Mouse (Mus musculus) retina, embryonic 14.5 days (tissue): Measurements from ENCODE around the gene Lmo7.

ENCODE experiments used
- DNase-seq: peaks from one replicate; pipeline ENCODE4 v3.0.0-alpha.2; 2015; ENCODE audit warnings: low spot score

Gene Lmo7

DNA sequence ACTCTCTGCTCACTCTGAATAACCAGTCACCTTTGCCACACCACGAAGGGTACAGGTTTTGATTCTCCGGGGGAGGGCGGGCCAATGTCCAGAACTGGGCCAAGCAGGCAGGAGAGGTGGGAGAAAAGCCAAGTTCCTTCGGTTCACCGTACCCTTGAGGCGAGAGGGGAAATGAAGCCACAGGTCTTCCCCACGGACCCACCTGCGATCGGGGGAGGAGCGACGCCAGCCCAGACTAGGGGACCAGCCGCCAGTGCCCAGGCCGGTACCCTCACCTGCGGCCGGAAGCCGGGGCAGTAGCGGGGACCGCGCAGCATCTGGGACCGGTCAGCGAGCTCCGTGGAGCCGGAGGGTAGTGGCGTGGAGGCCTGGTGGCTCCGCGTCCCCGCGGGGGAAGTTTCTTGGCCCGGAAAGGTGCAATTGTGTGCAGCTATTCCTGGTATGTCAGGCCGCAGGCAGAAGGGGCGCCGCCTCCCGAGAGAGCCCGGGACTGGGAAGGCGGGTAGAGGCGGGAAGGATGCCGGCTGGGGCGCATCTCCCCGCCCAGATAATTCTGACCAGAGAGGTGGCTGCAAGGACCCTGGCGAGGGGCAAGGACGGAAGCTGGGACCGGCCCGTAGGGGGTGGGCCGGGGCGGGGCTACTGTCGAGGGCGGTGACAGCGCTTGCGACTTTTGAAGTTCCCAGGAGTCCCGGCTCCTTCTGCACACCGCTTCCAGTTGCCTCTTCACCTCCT lies at the start of gene Lmo7, which contains the start of gene Gm9922:
Gene Lmo7 (plus strand): TSS at position 721 of the 735 bp plus-strand sequence.
Gene Gm9922 (minus strand): TSS at position 578 of the 735 bp plus-strand sequence.
- DNase-seq = peak; percentile 56

DNA sequence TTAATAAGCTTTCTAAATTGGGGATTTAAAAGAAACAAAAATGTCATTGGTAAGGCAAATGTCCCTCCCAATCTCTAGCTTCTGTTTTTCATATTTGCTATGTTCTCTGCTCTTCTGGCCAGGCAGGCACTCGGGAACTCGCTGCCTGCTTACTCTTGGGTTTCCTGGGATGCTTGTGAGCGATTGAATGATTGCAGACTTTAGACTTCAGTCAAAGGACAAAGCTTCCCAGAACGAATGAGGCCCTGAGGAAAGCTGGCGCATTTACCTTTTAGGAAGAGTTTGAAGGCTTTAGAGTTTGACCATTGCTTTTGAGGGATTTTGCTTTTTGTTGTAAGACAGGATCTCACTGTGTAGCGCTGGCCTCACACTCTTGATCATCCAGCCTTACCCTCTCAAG lies 42.1 kb upstream of the Lmo7 start:
- no peak for DNase-seq

DNA sequence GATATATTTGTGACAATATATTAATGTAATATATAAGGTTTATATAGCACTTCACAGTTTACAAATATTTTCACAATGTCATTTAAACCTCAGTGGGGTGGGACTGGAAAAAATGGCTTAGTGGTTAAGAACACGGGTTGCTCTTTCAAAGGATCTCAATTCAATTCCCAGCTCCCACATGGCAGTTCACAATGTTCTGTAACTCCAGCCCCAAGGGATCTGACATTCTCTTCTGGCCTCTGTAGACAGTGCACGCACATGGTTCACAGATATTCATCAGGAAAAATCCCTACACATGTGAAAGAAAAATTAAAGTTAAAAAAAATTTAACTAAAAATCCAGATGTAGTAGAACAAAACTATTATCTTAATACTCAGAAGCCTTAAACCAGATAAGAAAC lies 41.4 kb upstream of the Lmo7 start:
- no peak for DNase-seq

DNA sequence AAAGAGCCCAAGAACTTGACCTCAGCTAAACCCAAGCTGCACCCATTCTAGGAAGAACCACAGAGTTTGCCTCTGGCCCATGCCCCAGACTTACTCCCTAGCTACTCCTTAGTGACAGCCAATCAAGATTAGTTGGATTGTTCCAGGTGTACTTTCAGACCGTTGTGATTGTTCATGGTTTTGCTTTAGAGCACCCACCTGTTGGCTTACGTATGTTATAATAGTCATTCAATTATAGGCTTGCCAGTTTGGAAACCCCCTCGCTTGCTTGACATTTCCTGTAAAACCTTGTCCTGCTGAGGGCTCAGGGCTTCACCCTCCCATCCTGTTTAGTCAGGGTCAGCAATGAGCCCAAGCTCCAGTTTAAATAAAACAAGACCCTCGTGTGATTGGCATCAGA lies 25.3 kb upstream of the Lmo7 start:
- no peak for DNase-seq

DNA sequence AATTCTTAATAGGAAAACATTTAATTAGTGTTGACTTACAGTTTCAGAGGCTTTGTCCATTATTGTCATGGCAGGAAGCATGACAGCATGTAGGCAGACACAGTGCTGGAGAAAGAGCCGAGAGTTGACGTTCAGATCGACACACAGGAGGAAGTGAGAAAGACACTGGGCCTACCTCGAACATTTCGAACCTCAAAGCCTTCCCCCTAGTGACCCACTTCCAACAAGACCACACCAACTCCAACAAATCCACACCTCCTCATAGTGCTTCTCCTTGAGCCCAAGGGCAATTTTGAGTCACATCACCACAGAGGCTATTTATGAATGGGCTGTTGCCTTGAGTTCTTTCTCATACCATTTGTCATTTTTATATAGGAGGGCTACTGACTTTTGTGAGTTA lies 22.7 kb upstream of the Lmo7 start:
- no peak for DNase-seq

DNA sequence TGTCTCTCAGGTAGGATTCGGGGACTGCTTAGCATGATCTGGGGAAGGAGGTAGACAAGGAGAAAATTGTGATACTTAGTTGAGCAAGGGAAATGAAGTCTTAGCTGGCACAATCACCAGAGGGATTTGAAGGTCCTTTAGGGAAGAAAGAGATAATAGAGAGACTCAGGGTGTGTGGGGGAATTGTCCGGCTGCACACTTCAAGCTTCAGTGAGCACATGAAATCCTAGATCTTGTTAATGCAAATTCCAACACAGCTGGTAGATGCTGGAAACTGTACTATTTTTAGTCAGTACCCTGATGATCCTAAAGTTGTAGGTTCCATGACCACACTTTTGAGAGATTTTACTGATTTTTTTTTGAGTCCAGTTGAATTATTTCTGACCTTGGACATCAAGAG lies 15.3 kb upstream of the Lmo7 start:
- no peak for DNase-seq

DNA sequence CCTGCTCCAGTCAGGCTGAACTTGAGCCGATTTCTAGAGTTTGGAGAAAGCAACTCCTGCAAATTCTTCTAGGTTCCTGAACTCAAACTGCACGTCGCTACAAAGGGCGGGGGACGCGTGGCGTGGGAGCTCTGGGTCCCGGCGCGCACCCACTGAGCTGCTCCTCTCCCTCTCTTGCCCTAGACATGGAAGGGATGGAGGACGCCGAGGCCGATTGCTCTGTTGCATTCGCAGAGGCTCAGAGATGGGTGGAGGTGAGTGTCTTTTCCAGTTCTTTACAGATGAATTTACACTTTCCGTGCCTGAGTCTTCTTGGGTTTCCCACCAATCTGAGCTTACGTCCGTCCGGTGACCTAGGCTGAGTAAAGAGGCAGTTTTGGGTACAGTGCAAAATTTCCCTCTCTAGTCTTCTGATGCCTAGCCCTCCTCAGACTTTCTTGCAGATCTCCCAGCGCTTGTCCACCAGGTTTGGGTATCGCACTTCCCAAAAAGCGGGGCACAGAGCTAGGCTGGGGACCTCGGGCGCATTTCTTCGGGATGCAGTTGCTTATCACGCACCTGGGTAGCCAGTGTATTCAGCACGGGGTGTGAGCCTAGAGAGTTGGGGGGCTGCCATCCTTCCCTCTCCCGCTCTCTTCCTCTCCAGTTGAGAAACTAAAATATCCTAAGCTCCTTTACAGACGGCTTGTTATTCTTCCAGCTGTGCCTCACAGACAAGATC lies 375 bp downstream of the Lmo7 start:
- peak; percentile 4 for DNase-seq

DNA sequence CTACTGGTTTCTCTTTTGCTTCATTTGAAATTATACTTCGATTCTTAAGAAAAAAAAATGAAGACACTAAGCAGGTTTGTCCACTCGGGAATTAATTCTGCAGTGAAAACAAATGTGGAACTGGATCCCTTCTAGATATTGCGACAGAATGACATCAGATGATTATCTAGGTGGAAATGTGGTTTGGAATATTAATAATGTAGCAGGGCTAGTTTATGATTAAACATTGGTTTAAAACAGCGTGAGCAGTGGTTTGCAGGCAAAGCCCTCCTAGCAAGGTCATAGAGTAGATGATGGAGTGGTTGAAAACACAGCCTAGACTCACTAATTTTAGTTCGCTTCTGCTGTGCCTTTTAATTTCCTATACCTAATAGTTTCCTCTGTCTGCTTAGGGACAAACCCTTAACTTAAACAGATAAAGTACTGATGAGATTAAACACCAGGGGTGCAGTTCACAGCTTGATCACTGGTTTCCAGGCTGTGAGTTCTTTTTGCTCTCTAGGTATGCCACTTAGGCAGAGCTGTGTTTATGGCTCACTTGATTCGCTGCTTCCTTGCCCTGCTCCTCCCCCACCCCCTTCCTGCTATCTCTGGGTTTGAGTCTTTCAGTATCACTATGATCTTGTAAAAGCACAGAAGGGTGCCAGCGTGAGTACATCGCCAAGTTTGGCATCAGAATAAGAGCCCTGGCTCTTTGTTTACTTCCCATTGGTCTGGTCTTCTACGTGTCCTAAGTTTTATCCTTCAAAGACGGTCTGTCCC lies 4.0 kb downstream of the Lmo7 start:
- DNase-seq = peak; percentile 12

DNA sequence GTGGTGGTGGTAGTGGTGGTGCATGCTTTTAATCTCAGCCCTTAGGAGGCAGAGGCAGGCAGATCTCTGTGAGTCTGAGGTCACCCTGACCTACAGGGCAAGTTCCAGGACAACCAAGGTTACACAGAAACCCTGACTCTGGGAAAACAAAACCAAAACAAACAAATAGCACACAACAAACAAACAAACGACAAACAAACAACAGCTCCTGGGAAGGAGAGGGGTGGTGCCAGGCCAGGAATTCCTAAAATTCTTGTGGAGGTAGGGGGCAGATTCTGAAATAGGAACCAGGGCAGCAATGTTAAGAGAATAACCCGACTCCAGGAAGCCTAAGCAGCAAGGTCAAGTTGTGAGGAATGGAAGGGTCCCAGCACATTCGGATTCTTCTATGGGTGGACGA lies 7.7 kb downstream of the Lmo7 start:
- no peak for DNase-seq

DNA sequence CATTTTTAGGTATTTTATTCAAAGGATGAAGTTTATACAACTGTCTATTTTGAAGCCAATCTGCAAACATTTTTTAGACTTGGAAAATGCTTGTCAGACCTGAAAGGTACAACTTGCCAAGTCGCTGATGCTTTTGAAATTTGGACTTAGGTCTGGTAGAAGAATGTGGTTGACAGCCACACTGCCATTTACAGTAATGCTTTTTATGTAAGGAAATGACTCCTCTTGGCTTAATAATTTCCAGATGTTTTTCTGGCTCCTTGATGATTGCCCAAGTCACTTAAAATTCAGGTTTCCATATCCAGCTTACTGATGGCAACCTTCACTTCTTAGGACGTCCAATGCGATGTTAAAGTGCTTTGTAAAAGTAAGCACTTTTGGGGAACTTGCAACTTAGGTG lies 16.9 kb downstream of the Lmo7 start:
- DNase-seq = no peak

DNA sequence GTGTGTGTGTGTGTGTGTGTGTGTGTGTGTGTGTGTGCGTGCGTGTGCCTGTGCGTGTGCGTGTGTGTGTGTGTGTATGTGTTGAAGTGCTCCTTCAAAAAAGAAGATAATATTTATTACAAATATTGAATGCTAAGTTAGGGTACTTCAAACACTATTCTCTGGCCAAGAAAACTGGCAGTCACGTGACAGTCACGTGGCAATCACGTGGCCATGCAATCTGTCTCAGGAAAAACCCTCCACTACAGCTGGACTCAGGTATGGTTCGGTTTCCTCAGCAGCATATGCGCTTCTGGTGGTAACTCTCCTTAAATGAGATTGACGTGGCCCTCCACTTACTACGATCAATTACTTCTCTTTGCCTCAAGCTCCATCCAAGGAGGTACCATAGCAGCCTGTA lies 18.1 kb downstream of the Lmo7 start:
- no peak for DNase-seq

DNA sequence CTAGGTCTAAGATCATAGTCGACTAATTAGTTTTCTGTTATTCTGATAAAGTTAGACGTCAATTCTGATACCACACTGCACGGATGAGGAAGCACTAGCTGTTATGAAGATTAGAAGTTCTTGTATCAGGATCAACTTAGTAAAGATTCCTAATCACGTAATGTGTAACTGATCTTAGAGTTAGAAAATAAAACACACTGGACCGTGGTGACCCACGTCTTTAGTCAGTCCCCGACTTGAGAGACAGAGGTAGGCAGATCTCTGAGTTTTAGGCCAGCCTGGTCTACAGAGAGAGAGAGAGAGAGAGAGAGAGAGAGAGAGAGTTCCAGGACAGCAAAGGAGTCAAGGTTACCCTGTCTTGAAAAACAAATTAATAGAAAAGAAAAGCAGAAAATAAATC lies 18.7 kb downstream of the Lmo7 start:
- DNase-seq = no peak

DNA sequence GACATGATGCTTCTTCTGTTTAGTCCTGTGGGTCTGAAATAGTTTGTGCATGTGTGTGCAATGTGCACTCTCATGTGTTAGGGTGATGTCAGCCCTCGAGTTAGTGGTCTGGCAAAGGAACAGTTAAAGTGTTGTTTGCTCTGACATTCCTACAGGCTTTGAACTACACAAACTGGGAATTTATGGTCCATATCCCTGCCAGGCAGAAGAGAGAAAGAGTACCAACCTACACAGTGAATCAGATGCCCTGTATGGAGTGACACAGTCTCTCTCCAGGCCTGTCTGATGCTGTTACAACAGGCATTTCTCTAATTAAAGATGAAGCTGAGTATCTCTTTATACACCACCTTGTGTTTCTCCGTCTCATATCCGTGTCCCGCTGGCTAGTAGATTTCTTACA lies 21.2 kb downstream of the Lmo7 start:
- no peak for DNase-seq

DNA sequence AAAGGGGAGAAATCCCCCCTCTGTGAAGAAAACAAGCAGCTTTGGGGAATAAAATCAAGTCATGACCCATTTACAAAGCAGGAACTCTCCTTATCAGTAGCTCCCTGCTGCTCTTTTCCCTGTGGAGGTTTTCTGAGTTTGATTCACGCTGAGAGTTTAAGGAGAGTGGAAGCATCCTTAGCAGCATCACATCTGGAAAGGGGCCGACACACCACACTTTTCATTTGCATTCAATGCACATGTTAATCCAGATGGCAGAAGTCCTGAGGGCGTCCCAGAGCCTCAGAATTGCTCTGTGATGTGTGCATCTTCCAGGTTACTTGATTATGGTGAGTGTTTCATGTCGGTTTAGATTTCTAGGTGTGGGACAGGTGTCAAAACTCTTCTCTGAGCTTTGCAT lies 25.7 kb downstream of the Lmo7 start:
- DNase-seq = no peak

DNA sequence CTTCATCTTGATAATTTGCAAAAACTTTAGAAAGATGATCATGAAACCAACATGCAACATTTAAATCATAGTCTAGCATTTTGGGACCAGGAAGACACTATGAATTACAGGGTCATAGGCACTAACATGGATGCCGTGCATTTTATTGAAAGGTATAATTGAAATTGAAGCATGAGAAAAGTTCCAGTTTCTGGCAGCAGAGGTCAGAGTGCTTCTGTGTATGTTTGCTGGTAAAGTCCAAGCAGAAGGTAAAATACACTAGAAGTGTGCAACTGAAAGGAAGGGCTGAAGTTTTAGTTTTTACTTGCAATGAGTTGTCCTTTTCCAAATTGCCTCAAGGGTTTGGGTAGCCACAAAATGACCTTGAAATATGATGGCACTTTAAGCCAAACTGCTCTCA lies 32.5 kb downstream of the Lmo7 start:
- peak; percentile 32 for DNase-seq

DNA sequence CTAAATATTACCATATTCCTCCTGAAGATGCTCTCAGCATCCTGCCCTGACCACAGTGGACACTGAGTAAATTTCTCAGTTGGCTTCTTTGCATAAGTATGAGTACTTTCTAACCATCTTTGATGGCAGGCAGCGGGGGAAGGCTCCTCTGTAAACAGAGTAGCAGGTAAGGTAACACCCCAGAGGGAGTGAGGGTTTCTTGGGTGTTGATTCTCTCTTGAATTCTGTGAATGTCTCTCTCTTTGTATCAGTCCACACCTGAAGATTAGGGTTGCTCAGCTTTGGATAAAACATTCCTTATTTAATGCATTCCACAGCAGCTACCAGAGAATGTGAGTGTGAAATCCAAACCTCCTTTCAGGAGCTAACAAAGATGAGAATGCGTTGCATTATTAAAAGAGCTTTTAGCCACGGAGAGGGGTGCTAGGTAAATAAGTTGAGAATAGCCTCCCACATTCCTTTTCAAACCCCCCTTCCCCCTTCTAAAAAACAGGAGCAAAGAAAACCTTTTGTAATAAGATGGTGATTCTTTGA lies 34.1 kb downstream of the Lmo7 start:
- no peak for DNase-seq

DNA sequence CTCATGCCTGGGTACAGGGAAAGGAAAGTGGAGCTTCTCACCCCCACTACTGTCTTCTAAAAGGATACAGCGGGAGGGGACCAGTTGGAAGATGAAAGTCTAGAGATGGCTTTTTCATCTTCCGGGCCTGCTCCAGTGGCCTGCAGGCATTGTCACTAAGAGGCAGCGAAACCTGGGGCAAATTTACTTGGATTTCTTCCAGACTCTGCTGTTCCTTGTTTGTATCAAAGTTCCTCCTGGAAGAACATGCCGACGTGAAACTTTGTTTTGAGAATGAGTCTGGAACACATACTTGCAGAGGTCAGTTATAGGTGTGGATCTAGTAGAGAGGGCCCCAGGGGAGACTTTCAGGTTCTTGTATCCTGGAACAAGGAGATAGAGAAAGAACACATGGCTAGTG lies 41.6 kb downstream of the Lmo7 start:
- no peak for DNase-seq

DNA sequence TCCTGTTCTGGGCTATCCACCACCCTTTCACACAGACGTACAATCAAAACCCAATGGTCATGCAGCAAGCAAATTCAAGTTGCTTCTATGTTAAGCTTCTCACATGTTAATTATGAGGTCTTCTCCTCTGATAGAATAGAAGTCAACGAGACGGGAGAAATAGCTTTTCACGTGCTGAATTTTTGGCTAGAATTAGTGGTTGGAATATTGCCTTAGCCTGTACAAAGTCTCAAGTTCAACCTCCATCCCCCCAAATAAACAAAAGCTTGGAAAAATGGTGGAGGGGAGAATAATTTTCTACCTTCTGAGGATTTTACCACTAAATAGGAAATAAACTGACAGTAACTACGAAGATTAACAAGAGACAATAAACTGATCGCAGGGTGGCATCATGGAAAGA lies 42.0 kb downstream of the Lmo7 start:
- no peak for DNase-seq

DNA sequence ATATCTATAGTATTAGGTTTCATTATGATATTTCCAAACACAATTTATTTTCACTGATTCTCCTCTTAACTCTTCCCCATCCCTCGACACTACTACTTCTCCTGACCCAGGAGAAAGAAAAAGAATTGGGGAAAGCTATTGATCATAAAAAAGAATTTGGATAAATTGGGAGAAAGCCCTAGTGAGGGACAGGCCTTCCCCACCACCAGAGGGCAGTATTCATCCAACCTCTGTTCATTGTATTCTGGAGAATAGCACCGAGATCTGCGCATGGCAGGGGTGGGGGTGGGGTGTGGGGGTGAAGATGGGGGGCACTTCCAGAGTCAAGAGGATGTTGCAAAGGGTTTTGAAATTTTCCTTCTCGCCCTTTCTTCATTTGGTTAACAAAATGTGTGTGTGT lies 44.9 kb downstream of the Lmo7 start:
- DNase-seq = peak; percentile 61

DNA sequence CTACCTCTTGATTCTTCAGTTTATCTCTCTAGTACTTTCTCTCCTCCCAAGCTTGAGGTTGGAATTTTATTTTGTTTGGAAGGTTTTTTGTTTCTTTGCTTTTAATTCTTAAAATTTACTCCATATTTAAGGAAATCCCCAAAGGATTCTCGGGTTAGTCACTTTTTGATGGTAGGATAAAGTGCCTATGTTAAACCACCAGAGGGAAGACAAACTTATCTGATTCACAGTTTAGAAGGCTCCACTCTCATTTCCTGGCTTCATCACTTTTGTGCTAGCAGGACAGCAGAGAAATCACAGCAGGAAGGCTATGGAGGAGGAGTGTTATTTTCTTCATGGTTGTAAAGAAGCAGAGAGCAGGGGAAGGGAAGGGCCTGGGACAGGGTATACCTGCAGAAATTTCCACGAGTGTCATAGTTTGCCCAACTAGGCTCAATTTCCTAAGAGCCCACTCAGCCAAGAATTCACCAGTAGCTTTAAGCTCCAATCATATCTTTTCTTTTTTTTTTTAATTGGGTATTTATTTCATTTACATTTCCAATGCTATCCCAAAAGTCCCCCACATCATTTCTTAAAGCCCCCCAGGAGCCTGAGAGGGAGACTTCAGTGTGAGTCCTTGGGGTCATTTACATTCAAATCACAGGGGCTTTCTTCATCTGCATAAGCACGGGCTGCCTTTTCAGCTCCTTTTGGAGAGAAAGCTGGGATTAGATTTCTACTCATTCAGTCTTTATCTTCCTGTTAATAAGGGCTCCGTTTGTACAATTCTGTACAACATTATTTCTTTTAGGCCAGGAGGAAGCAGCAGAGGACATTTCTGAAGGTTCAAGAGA lies 46.8 kb downstream of the Lmo7 start:
- no peak for DNase-seq

DNA sequence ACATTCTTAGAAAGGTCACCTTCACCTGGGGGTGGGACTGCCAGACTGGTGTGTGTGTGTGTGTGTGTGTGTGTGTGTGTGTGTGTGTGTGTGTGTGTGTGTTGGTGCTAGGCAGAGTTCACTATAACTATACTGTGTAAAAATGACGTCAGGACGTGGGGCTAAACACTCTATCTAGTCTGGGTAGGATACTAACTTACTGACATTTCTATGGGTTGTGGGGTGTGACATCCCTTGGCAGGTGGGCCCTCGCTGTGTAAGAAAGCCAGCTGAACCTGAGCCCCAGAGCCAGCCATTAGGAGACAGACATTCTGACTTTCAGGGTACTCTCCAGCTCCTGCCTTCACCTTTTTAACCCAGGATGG lies 47.4 kb downstream of the Lmo7 start:
- DNase-seq = no peak

DNA sequence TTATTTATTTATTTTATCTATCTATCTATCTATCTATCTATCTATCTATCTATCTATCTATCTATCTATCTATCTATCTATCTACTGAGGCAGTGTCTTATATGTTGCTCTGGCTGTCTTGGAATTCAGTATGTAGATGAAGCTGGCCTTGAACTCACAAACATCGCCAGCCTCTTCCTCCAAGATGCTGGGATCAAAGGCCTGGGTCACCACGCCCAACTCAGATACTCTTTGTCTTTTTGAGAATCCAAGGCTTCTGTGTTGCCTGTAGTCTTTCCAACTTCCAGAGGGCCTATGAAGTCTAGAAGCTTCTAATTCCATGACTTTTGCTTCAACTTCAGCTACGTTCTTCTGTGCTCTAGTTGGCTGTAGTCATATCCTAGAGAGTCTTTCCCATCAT lies 48.7 kb downstream of the Lmo7 start:
- DNase-seq = no peak
